Mouse (Mus musculus): ENCODE results near the gene Olfr1014. TPM values are rescaled to one million over a fixed set of nuclear protein-coding genes. Genes with fewer than 3 reads are reported as not detected.

Gene Olfr1014
- polyA plus RNA-seq, 1 experiment from 2014 or later = not detected

DNA sequence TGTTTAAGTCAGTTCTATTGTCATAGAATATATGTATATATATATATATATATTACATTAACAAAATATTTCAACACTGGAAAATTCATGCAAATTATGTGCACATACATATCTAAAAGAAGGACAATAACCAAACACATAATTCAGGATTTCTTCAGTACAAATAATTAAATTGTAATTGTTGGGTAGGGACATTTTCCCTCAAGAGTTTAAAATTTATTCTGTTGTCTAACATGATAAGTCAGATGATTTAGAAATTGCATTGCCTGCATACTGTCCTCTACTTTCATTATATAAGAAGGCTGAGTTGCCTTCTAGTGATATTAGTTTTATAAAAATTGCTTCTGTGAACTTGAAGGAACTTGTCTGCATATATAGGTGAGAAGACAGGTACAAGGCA lies 45.7 kb downstream of the Olfr1014 start, which contains the start of gene Olfr1018:
TSS of gene Olfr1018 (plus strand) at position 301 of the 400 bp plus-strand sequence.
- H3K4me1 ChIP-seq (ENCODE audit: control insufficient read depth, insufficient read depth, low read length) = no peaks in the 10 kb centered on the region
- no peak within 1 kb of the TSS for H3K9ac ChIP-seq (ENCODE audit: low read depth, low read length)
- ATAC-seq (replicated peaks; ENCODE audit: insufficient number of reproducible peaks, low FRiP score, low TSS enrichment) = no peak
- no peaks in the 10 kb centered on the region for H3K9me3 ChIP-seq (replicated peaks; ENCODE audit: control insufficient read depth, low read length)
- no peaks in the 10 kb centered on the region for H3K36me3 ChIP-seq (ENCODE audit: control insufficient read depth, insufficient read depth, low read length)
- H3K4me3 ChIP-seq (ENCODE audit: low read depth, low read length) = no peak within 1 kb of the TSS
- H3K27ac ChIP-seq (ENCODE audit: low read depth, low read length) = no peak within 1 kb of the TSS
- H3K4me2 ChIP-seq = no peak within 1 kb of the TSS
- H3K27me3 ChIP-seq (ENCODE audit: control insufficient read depth, insufficient read depth, low read length) = no peaks in the 10 kb centered on the region

Other genes with a start within 250 kb of the Olfr1014 start
- not detected in 2 replicates for gene Olfr996, start 193.5 kb upstream of the Olfr1014 start, polyA plus RNA-seq (2014; fragmentation: Nextera tagmentation; extraction: Ambion mirVana)
- not detected in 2 replicates for gene Olfr998, start 183.8 kb upstream of the Olfr1014 start, polyA plus RNA-seq (2014; fragmentation: Nextera tagmentation; extraction: Ambion mirVana)
- gene Olfr1000, start 160.8 kb upstream of the Olfr1014 start, polyA plus RNA-seq (2014; fragmentation: Nextera tagmentation; extraction: Ambion mirVana) = not detected in 2 replicates
- not detected in 2 replicates for gene Olfr1002, start 122.0 kb upstream of the Olfr1014 start, polyA plus RNA-seq (2014; fragmentation: Nextera tagmentation; extraction: Ambion mirVana)
- gene Olfr154, start 108.3 kb upstream of the Olfr1014 start, polyA plus RNA-seq (2014; fragmentation: Nextera tagmentation; extraction: Ambion mirVana) = not detected in 2 replicates
- not detected in 2 replicates for gene Olfr1006, start 93.9 kb upstream of the Olfr1014 start, polyA plus RNA-seq (2014; fragmentation: Nextera tagmentation; extraction: Ambion mirVana)
- gene Olfr1008, start 83.3 kb upstream of the Olfr1014 start, polyA plus RNA-seq (2014; fragmentation: Nextera tagmentation; extraction: Ambion mirVana) = not detected in 2 replicates
- gene Olfr1009, start 57.3 kb upstream of the Olfr1014 start, polyA plus RNA-seq (2014; fragmentation: Nextera tagmentation; extraction: Ambion mirVana) = not detected in 2 replicates
- gene Olfr1012, start 9.9 kb upstream of the Olfr1014 start, polyA plus RNA-seq (2014; fragmentation: Nextera tagmentation; extraction: Ambion mirVana) = not detected in 2 replicates
- gene Olfr1013, start 5.6 kb upstream of the Olfr1014 start, polyA plus RNA-seq (2014; fragmentation: Nextera tagmentation; extraction: Ambion mirVana) = not detected in 2 replicates
- not detected in 2 replicates for gene Olfr1015, start 9.3 kb downstream of the Olfr1014 start, polyA plus RNA-seq (2014; fragmentation: Nextera tagmentation; extraction: Ambion mirVana)
- not detected in 2 replicates for gene Olfr1016, start 29.8 kb downstream of the Olfr1014 start, polyA plus RNA-seq (2014; fragmentation: Nextera tagmentation; extraction: Ambion mirVana)
- not detected in 2 replicates for gene Olfr1018, start 45.8 kb downstream of the Olfr1014 start, polyA plus RNA-seq (2014; fragmentation: Nextera tagmentation; extraction: Ambion mirVana)
- not detected in 2 replicates for gene Olfr1019, start 72.8 kb downstream of the Olfr1014 start, polyA plus RNA-seq (2014; fragmentation: Nextera tagmentation; extraction: Ambion mirVana)
- gene Olfr1020, start 74.3 kb downstream of the Olfr1014 start, polyA plus RNA-seq (2014; fragmentation: Nextera tagmentation; extraction: Ambion mirVana) = not detected in 2 replicates
- not detected in 2 replicates for gene Olfr1022, start 95.9 kb downstream of the Olfr1014 start, polyA plus RNA-seq (2014; fragmentation: Nextera tagmentation; extraction: Ambion mirVana)
- gene Olfr1023, start 112.9 kb downstream of the Olfr1014 start, polyA plus RNA-seq (2014; fragmentation: Nextera tagmentation; extraction: Ambion mirVana) = not detected in 2 replicates
- gene Olfr1024, start 132.3 kb downstream of the Olfr1014 start, polyA plus RNA-seq (2014; fragmentation: Nextera tagmentation; extraction: Ambion mirVana) = not detected in 2 replicates
- not detected in 2 replicates for gene Olfr1025-ps1, start 142.5 kb downstream of the Olfr1014 start, polyA plus RNA-seq (2014; fragmentation: Nextera tagmentation; extraction: Ambion mirVana)
- gene Olfr1026, start 148.8 kb downstream of the Olfr1014 start, polyA plus RNA-seq (2014; fragmentation: Nextera tagmentation; extraction: Ambion mirVana) = not detected in 2 replicates
- not detected in 2 replicates for gene Olfr1028, start 177.7 kb downstream of the Olfr1014 start, polyA plus RNA-seq (2014; fragmentation: Nextera tagmentation; extraction: Ambion mirVana)
- gene Olfr1029, start 201.2 kb downstream of the Olfr1014 start, polyA plus RNA-seq (2014; fragmentation: Nextera tagmentation; extraction: Ambion mirVana) = not detected in 2 replicates
- gene Olfr1030, start 206.6 kb downstream of the Olfr1014 start, polyA plus RNA-seq (2014; fragmentation: Nextera tagmentation; extraction: Ambion mirVana) = not detected in 2 replicates
- gene Olfr1031, start 217.6 kb downstream of the Olfr1014 start, polyA plus RNA-seq (2014; fragmentation: Nextera tagmentation; extraction: Ambion mirVana) = not detected in 2 replicates
- gene Olfr1032, start 232.8 kb downstream of the Olfr1014 start, polyA plus RNA-seq (2014; fragmentation: Nextera tagmentation; extraction: Ambion mirVana) = not detected in 2 replicates
- 0.34 TPM in 1 of 2 replicates, not detected in the other for gene Olfr1033, start 247.9 kb downstream of the Olfr1014 start, polyA plus RNA-seq (2014; fragmentation: Nextera tagmentation; extraction: Ambion mirVana)